Mouse (Mus musculus) splenic B cell, adult 2 months (primary cell): ENCODE results near the gene Dapp1.
"Not testable (repeated sequence)": the region's sequence is repeated elsewhere in the genome, so short reads cannot be mapped to it uniquely, and the experiment has no call there.

Source experiments
- DNase-seq: peaks from one replicate; pipeline ENCODE4 v3.0.0-alpha.2; 2011; ENCODE audit warnings: low read depth, low spot score
- H3K27me3 ChIP-seq: 2 replicates; pipeline ENCODE4 v1.6.1; 2012; ENCODE audit warnings: mild to moderate bottlenecking, low read length, moderate library complexity, mixed read lengths; ENCODE audit not compliant: control insufficient read depth, poor library complexity, insufficient read depth, severe bottlenecking
- H3K36me3 ChIP-seq: 2 replicates; pipeline ENCODE4 v1.6.1; 2012; ENCODE audit warnings: mild to moderate bottlenecking, low read length, moderate library complexity, mixed read lengths; ENCODE audit not compliant: control insufficient read depth, poor library complexity, insufficient read depth, severe bottlenecking

Gene Dapp1

GRCm38 (mm10) chr3:137954256-137954916, 27.0 kb downstream of the Dapp1 start:
- DNase-seq, result peak; percentile 40
- no peaks in the 10 kb centered on the region for H3K27me3 ChIP-seq
- H3K36me3 ChIP-seq, result peaks cover under 1% of the 10 kb centered on the region

GRCm38 (mm10) chr3:137952914-137953880, 28.1 kb downstream of the Dapp1 start:
- Histone ChIP-seq H3K27me3 (no peaks in the 10 kb centered on the region), H3K36me3 (peaks cover 2% of the 10 kb centered on the region)
- peak; percentile 83 for DNase-seq

GRCm38 (mm10) chr3:137952225-137952913, 29.0 kb downstream of the Dapp1 start:
- peaks cover 2% of the 10 kb centered on the region for H3K36me3 ChIP-seq
- H3K27me3 ChIP-seq, result no peaks in the 10 kb centered on the region
- peak; percentile 61 for DNase-seq

GRCm38 (mm10) chr3:137951819-137952218, 29.5 kb downstream of the Dapp1 start:
- no peak for DNase-seq
- peaks cover 2% of the 10 kb centered on the region for H3K36me3 ChIP-seq
- H3K27me3 ChIP-seq, result no peaks in the 10 kb centered on the region

- DNase-seq, H3K27me3 ChIP-seq: not testable (repeated sequence)
Measured at GRCm38 (mm10) chr3:137951302-137951701, 30.0 kb downstream of the Dapp1 start.

GRCm38 (mm10) chr3:137950191-137950885, 31.0 kb downstream of the Dapp1 start:
- H3K36me3 ChIP-seq, result peaks cover 2% of the 10 kb centered on the region
- no peaks in the 10 kb centered on the region for H3K27me3 ChIP-seq
- peak; percentile 57 for DNase-seq

More at GRCm38 (mm10) chr3:137951302-137951701, 30.0 kb downstream of the Dapp1 start:
- H3K36me3 ChIP-seq, result not testable (repeated sequence)

- peak; percentile 78 for DNase-seq
Measured at GRCm38 (mm10) chr3:137947525-137947924, 33.8 kb downstream of the Dapp1 start.

GRCm38 (mm10) chr3:137946827-137947226, 34.5 kb downstream of the Dapp1 start:
- H3K36me3 ChIP-seq, result peaks cover 10% of the 10 kb centered on the region
- DNase-seq, result no peak
- no peaks in the 10 kb centered on the region for H3K27me3 ChIP-seq

More at GRCm38 (mm10) chr3:137947525-137947924, 33.8 kb downstream of the Dapp1 start:
- Histone ChIP-seq H3K36me3 (peaks cover 5% of the 10 kb centered on the region), H3K27me3 (no peaks in the 10 kb centered on the region)

- Histone ChIP-seq H3K27me3 (no peaks in the 10 kb centered on the region), H3K36me3 (peaks cover 13% of the 10 kb centered on the region)
- DNase-seq, result no peak
Measured at GRCm38 (mm10) chr3:137943737-137944154, 37.6 kb downstream of the Dapp1 start.

GRCm38 (mm10) chr3:137942098-137942622, 39.2 kb downstream of the Dapp1 start:
- Histone ChIP-seq H3K27me3 (no peaks in the 10 kb centered on the region), H3K36me3 (peaks cover 16% of the 10 kb centered on the region)
- no peak for DNase-seq

GRCm38 (mm10) chr3:137941555-137941954, 39.8 kb downstream of the Dapp1 start:
- no peaks in the 10 kb centered on the region for H3K27me3 ChIP-seq
- peaks cover 18% of the 10 kb centered on the region for H3K36me3 ChIP-seq
- no peak for DNase-seq

GRCm38 (mm10) chr3:137940757-137941156, 40.6 kb downstream of the Dapp1 start:
- DNase-seq, result no peak
- Histone ChIP-seq H3K27me3 (no peaks in the 10 kb centered on the region), H3K36me3 (peaks cover 21% of the 10 kb centered on the region)

GRCm38 (mm10) chr3:137938608-137939007, 42.7 kb downstream of the Dapp1 start:
- no peaks in the 10 kb centered on the region for H3K27me3 ChIP-seq
- peaks cover 21% of the 10 kb centered on the region for H3K36me3 ChIP-seq
- DNase-seq, result no peak

- H3K36me3 ChIP-seq, result peaks cover 20% of the 10 kb centered on the region
- DNase-seq, result no peak
- no peaks in the 10 kb centered on the region for H3K27me3 ChIP-seq
Measured at GRCm38 (mm10) chr3:137936541-137936940, 44.8 kb downstream of the Dapp1 start.
